Mouse (Mus musculus): ENCODE measurements around the gene Jmjd1c. TPM values are rescaled to one million over a fixed set of nuclear protein-coding genes. Genes with fewer than 3 reads are reported as not detected.
A peak's percentile ranks its signal among the peaks of the same experiment; 100 is the strongest.

Gene Jmjd1c
- polyA plus RNA-seq, 1 experiment from 2014 or later: 29.9 TPM

GRCm38 (mm10) chr10:67082531-67082930 is 13.4 kb upstream of the Jmjd1c start:
- Histone ChIP-seq H3K36me3 (ENCODE audit: control insufficient read depth, insufficient read depth) (no peaks in the 10 kb centered on the region), H3K27me3 (ENCODE audit: control insufficient read depth, insufficient read depth, low read length) (no peaks in the 10 kb centered on the region), H3K27ac (ENCODE audit: low read length) (no peak overlapping the region), H3K9ac (ENCODE audit: low read length) (no peak overlapping the region), H3K4me3 (ENCODE audit: low read length) (no peak overlapping the region), H3K4me2 (ENCODE audit: low read depth, low read length) (no peak overlapping the region), H3K9me3 (replicated peaks; ENCODE audit: control insufficient read depth, low read length) (no peaks in the 10 kb centered on the region), H3K4me1 (ENCODE audit: control insufficient read depth, insufficient read depth, low read length) (peaks cover 34% of the 10 kb centered on the region)
- 72% methylated on average over 4 of the region's 4 CpGs for WGBS
- ATAC-seq (replicated peaks; ENCODE audit: extremely low read depth, insufficient read depth, low FRiP score): no peak

- ATAC-seq (replicated peaks; ENCODE audit: extremely low read depth, insufficient read depth, low FRiP score): no peak
- no peaks in the 10 kb centered on the region for H3K27me3 ChIP-seq (ENCODE audit: control insufficient read depth, insufficient read depth, low read length)
- H3K36me3 ChIP-seq (ENCODE audit: control insufficient read depth, insufficient read depth): no peaks in the 10 kb centered on the region
- H3K4me2 ChIP-seq (ENCODE audit: low read depth, low read length): no peak overlapping the region
- WGBS: 77% methylated on average over 10 of the region's 10 CpGs
- no peaks in the 10 kb centered on the region for H3K9me3 ChIP-seq (replicated peaks; ENCODE audit: control insufficient read depth, low read length)
- H3K27ac ChIP-seq (ENCODE audit: low read length): no peak overlapping the region
- H3K9ac ChIP-seq (ENCODE audit: low read length): no peak overlapping the region
- H3K4me1 ChIP-seq (ENCODE audit: control insufficient read depth, insufficient read depth, low read length): peaks cover 33% of the 10 kb centered on the region
- no peak overlapping the region for H3K4me3 ChIP-seq (ENCODE audit: low read length)
These were observed 12.3 kb upstream of the Jmjd1c start for GRCm38 (mm10) chr10:67083446-67084166.

DNA sequence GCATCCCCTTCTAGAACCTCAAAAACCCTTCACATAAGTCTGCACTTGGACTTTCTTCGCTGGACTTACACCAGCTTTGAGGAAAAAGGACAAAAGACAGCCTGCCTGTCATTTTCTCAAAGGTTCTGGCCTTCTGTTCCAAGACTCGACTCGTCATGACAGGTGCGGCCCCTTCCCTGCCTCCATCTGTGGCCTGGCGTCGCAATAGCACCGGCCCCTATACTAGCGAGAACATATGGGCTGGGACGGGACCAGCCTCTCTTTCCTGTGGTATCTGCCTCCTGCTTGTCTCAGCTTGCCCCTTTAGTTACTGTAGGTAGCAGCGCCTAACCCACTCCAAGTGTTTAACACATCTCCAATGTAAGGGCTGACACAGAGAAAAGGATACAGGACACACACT is 10.8 kb upstream of the Jmjd1c start:
- H3K9ac ChIP-seq (ENCODE audit: low read length): no peak overlapping the region
- H3K27ac ChIP-seq (ENCODE audit: low read length): no peak overlapping the region
- no peak for ATAC-seq (replicated peaks; ENCODE audit: extremely low read depth, insufficient read depth, low FRiP score)
- H3K4me2 ChIP-seq (ENCODE audit: low read depth, low read length): no peak overlapping the region
- no peaks in the 10 kb centered on the region for H3K36me3 ChIP-seq (ENCODE audit: control insufficient read depth, insufficient read depth)
- no peaks in the 10 kb centered on the region for H3K27me3 ChIP-seq (ENCODE audit: control insufficient read depth, insufficient read depth, low read length)
- H3K9me3 ChIP-seq (replicated peaks; ENCODE audit: control insufficient read depth, low read length): no peaks in the 10 kb centered on the region
- no peak overlapping the region for H3K4me3 ChIP-seq (ENCODE audit: low read length)
- 92% methylated on average over 10 of the region's 10 CpGs for WGBS
- peaks cover 25% of the 10 kb centered on the region for H3K4me1 ChIP-seq (ENCODE audit: control insufficient read depth, insufficient read depth, low read length)

GRCm38 (mm10) chr10:67085916-67086315 is 10.0 kb upstream of the Jmjd1c start:
- H3K36me3 ChIP-seq (ENCODE audit: control insufficient read depth, insufficient read depth): no peaks in the 10 kb centered on the region
- H3K27me3 ChIP-seq (ENCODE audit: control insufficient read depth, insufficient read depth, low read length): no peaks in the 10 kb centered on the region
- H3K27ac ChIP-seq (ENCODE audit: low read length): no peak overlapping the region
- no peak overlapping the region for H3K4me2 ChIP-seq (ENCODE audit: low read depth, low read length)
- WGBS: 89% methylated on average over 7 of the region's 7 CpGs
- H3K4me1 ChIP-seq (ENCODE audit: control insufficient read depth, insufficient read depth, low read length): peaks cover 22% of the 10 kb centered on the region
- ATAC-seq (replicated peaks; ENCODE audit: extremely low read depth, insufficient read depth, low FRiP score): no peak
- no peak overlapping the region for H3K4me3 ChIP-seq (ENCODE audit: low read length)
- H3K9me3 ChIP-seq (replicated peaks; ENCODE audit: control insufficient read depth, low read length): no peaks in the 10 kb centered on the region
- no peak overlapping the region for H3K9ac ChIP-seq (ENCODE audit: low read length)

- Histone ChIP-seq H3K27ac (ENCODE audit: low read length) (no peak overlapping the region), H3K4me2 (ENCODE audit: low read depth, low read length) (no peak overlapping the region), H3K9ac (ENCODE audit: low read length) (no peak overlapping the region), H3K36me3 (ENCODE audit: control insufficient read depth, insufficient read depth) (0 out of 2 replicates have a peak, but pooled peaks cover 2% of the 10 kb centered on the region), H3K9me3 (replicated peaks; ENCODE audit: control insufficient read depth, low read length) (no peaks in the 10 kb centered on the region), H3K4me1 (ENCODE audit: control insufficient read depth, insufficient read depth, low read length) (peaks cover 11% of the 10 kb centered on the region; the same call in 1 of the 2 replicates), H3K27me3 (ENCODE audit: control insufficient read depth, insufficient read depth, low read length) (no peaks in the 10 kb centered on the region), H3K4me3 (ENCODE audit: low read length) (no peak overlapping the region)
- 82% methylated on average over 5 of the region's 5 CpGs for WGBS
- no peak for ATAC-seq (replicated peaks; ENCODE audit: extremely low read depth, insufficient read depth, low FRiP score)
These were observed 8.3 kb upstream of the Jmjd1c start for GRCm38 (mm10) chr10:67087447-67088226.

DNA sequence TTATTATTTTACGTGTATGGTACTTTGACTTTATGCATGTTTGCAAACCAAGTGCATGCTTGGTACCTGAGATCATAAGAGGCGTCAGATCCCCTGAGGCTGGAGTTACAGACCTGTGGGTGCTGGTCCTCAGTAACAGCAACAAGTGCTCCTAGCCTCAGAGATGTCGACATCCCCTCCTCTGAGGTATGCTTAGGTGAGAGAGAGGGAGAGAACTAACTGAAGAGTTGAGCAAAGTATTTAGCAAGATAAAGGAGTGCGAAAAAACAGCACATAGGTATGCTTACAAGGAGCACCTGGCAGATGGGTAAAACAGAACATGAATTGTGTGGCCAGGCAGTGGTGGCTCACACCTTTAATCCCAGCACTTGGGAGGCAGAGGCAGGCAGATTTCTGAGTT is 5.3 kb upstream of the Jmjd1c start:
- H3K27me3 ChIP-seq (ENCODE audit: control insufficient read depth, insufficient read depth, low read length): no peaks in the 10 kb centered on the region
- WGBS: 81% methylated on average over 4 of the region's 4 CpGs
- H3K27ac ChIP-seq (ENCODE audit: low read length): no peak overlapping the region
- 0 out of 2 replicates have a peak, but pooled peaks cover 2% of the 10 kb centered on the region for H3K36me3 ChIP-seq (ENCODE audit: control insufficient read depth, insufficient read depth)
- H3K9ac ChIP-seq (ENCODE audit: low read length): no peak overlapping the region
- no peaks in the 10 kb centered on the region for H3K9me3 ChIP-seq (replicated peaks; ENCODE audit: control insufficient read depth, low read length)
- peaks cover 13% of the 10 kb centered on the region for H3K4me1 ChIP-seq (ENCODE audit: control insufficient read depth, insufficient read depth, low read length)
- no peak overlapping the region for H3K4me2 ChIP-seq (ENCODE audit: low read depth, low read length)
- no peak overlapping the region for H3K4me3 ChIP-seq (ENCODE audit: low read length)
- ATAC-seq (replicated peaks; ENCODE audit: extremely low read depth, insufficient read depth, low FRiP score): no peak

GRCm38 (mm10) chr10:67094922-67095321 is 1.0 kb upstream of the Jmjd1c start:
- Histone ChIP-seq H3K4me2 (ENCODE audit: low read depth, low read length) (no peak overlapping the region), H3K27me3 (ENCODE audit: control insufficient read depth, insufficient read depth, low read length) (no peaks in the 10 kb centered on the region), H3K9me3 (replicated peaks; ENCODE audit: control insufficient read depth, low read length) (no peaks in the 10 kb centered on the region), H3K27ac (ENCODE audit: low read length) (no peak overlapping the region), H3K4me3 (ENCODE audit: low read length) (no peak overlapping the region), H3K36me3 (ENCODE audit: control insufficient read depth, insufficient read depth) (0 out of 2 replicates have a peak, but pooled peaks cover 2% of the 10 kb centered on the region), H3K9ac (ENCODE audit: low read length) (no peak overlapping the region), H3K4me1 (ENCODE audit: control insufficient read depth, insufficient read depth, low read length) (peaks cover 24% of the 10 kb centered on the region)
- 74% methylated on average over 7 of the region's 7 CpGs for WGBS
- ATAC-seq (replicated peaks; ENCODE audit: extremely low read depth, insufficient read depth, low FRiP score): no peak

DNA sequence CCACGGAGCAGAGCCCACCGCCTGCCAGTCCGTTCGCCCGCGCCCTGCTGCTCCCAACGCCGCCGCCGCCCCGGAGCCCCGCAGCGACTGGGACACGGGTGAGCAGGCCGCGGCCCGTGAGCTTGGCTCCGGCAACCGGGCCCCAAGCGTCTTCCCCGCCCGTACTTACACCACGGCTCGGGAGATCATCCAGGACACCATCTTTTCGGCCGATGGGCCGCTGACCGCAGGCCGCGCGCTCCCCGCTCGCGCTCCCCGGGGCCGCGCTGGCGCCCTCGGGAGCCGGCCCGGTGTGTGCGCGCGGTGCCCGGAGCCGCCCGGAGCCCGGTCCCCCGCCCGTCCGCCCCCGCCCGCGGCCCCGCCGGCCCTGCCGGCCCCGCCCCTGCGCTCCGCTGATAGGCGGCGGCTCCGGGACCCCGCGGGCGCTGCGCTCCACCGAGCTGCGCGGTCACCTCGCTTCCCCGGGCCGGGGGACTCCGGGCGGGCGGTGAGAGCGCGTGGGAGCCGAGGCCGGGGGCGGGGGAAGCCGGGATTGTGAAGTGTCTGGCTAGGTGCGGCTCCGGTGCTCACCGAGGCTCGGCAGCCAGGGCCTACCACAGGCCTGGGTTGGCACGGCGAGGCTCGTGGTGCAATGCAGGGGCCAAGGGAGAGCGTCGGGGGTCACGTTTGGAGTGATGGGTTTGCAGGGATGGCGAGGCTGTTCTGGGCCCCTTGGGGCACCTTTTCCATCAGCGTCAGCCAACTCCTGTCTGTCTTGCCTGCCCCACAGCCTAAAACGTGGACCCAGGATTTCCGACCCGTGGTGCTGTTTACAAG is 904 bp downstream of the Jmjd1c start, which contains the start of gene Reep3:
Reep3 (minus strand) TSS at position 325 of the 816 bp plus-strand sequence.
- Histone ChIP-seq H3K36me3 (ENCODE audit: control insufficient read depth, insufficient read depth) (no peaks in the 10 kb centered on the region), H3K27me3 (ENCODE audit: control insufficient read depth, insufficient read depth, low read length) (no peaks in the 10 kb centered on the region), H3K9me3 (replicated peaks; ENCODE audit: control insufficient read depth, low read length) (no peaks in the 10 kb centered on the region), H3K9ac (ENCODE audit: low read length) (peak within 1 kb of the TSS; percentile 100), H3K4me3 (ENCODE audit: low read length) (peak within 1 kb of the TSS; percentile 92), H3K4me1 (ENCODE audit: control insufficient read depth, insufficient read depth, low read length) (peaks cover 42% of the 10 kb centered on the region), H3K27ac (ENCODE audit: low read length) (peak within 1 kb of the TSS; percentile 99), H3K4me2 (ENCODE audit: low read depth, low read length) (peak within 1 kb of the TSS; percentile 75)
- under 1% methylated on average over 87 of the region's 97 CpGs for WGBS
- ATAC-seq (replicated peaks; ENCODE audit: extremely low read depth, insufficient read depth, low FRiP score): peak; percentile 86

Measured in heart, embryonic 16.5 days (tissue).